Mouse (Mus musculus): ENCODE measurements around the gene Tmem63a.

DNA sequence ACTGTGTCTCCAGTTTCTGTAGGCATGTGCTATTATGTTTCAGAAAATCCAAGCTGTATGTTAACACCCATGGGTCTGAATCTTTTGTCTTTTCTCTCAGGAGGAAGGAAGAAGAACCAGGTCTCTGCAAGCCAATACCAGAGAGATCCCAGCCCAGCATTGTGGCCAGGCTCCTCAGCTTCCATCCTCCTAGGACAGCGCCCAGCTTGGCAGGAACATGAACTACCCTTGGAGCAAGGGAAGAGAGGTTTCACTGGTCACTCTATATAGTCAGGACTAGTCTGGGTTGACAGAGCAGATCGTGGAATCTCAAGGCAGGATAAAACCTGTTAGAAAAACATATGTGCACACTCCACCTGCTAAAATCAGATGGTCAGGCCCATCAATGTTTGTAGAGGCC lies 61.6 kb downstream of the Tmem63a start:
- TF ChIP-seq POLR2A (IDR thresholded peaks at IDR 0.05; ENCODE audit: insufficient read length, low read depth) (no peak), USF1 (IDR thresholded peaks at IDR 0.05; ENCODE audit: low read depth) (no peak)

Data from myocyte (in vitro differentiated cells).